Mouse (Mus musculus) midbrain, postnatal 0 days (tissue): ENCODE results near the gene Gse1. TPM values are rescaled to one million over a fixed set of nuclear protein-coding genes. Genes with fewer than 3 reads are reported as not detected.

Source experiments
- ATAC-seq: fragments of 200-750 bp; cut with Nextera tagmentation; 2 replicates; pipeline ENCODE4 v1.8.0; 2017; ENCODE audit warnings: moderate number of reproducible peaks, mild to moderate bottlenecking, moderate TSS enrichment, moderate library complexity; ENCODE audit not compliant: low FRiP score
- DNase-seq: peaks from one replicate; pipeline ENCODE4 v3.0.0-alpha.2; 2015; ENCODE audit warnings: low spot score
- H3K27ac ChIP-seq: fragments of 300-500 bp; sonication (generic); 2 replicates; pipeline ENCODE4 v1.5.1; 2014; ENCODE audit warnings: low read depth, mild to moderate bottlenecking, low read length, mixed read lengths
- H3K27me3 ChIP-seq: fragments of 300-500 bp; sonication (generic); 2 replicates; pipeline ENCODE4 v1.6.1; 2014; ENCODE audit warnings: low read length, control low read depth, mixed read lengths; ENCODE audit not compliant: insufficient read depth
- H3K36me3 ChIP-seq: fragments of 300-500 bp; sonication (generic); 2 replicates; pipeline ENCODE4 v1.6.1; 2014; ENCODE audit warnings: low read length, control low read depth, mixed read lengths; ENCODE audit not compliant: insufficient read depth
- H3K4me1 ChIP-seq: fragments of 300-500 bp; sonication (generic); 2 replicates; pipeline ENCODE4 v1.6.1; 2014; ENCODE audit warnings: mild to moderate bottlenecking, control low read depth, antibody characterized with exemption, low read length, mixed read lengths; ENCODE audit not compliant: insufficient read depth
- H3K4me2 ChIP-seq: fragments of 300-500 bp; sonication (generic); 2 replicates; pipeline ENCODE4 v1.6.1; 2014; ENCODE audit warnings: low read depth, mild to moderate bottlenecking, low read length, mixed read lengths; ENCODE audit not compliant: poor library complexity, severe bottlenecking
- H3K4me3 ChIP-seq: fragments of 300-500 bp; sonication (generic); 2 replicates; pipeline ENCODE4 v1.5.1; 2014; ENCODE audit warnings: low read depth, mild to moderate bottlenecking, low read length, moderate library complexity
- H3K9ac ChIP-seq: fragments of 300-500 bp; sonication (generic); replicated peaks from 2 replicates; pipeline ENCODE4 v1.6.1; 2014; ENCODE audit warnings: mild to moderate bottlenecking, low read length, moderate library complexity, mixed read lengths; ENCODE audit not compliant: poor library complexity, severe bottlenecking
- H3K9me3 ChIP-seq: fragments of 300-500 bp; sonication (generic); 2 replicates; pipeline ENCODE4 v1.6.1; 2016; ENCODE audit warnings: low read length, control low read depth
- CTCF ChIP-seq: IDR thresholded peaks from 2 replicates; pipeline ENCODE4 v1.5.1; 2016; ENCODE audit warnings: antibody characterized with exemption, mild to moderate bottlenecking
- WGBS: fragments of 180-500 bp; shearing (Covaris S2); extraction: QIAGEN DNeasy Blood & Tissue Kit; methylation state at CpG from one replicate; pipeline ENCODE4 v1.1.7; 2014; 5-methylcytosine and 5-hydroxymethylcytosine counted together
- polyA plus RNA-seq: library from polyadenylated mRNA; unstranded; fragments of >200 nt; fragmentation: Nextera tagmentation; extraction: Ambion mirVana; gene quantifications from 2 replicates; pipeline ENCODE4 v1.2.1, GENCODE M21; 2015
- total RNA-seq: library from RNA; depleted of rRNA; stranded (reverse); fragments of >200 nt; gene quantifications from 2 replicates; pipeline ENCODE4 v1.2.3, GENCODE M21; 2014

Gene Gse1
- total and polyA plus RNA-seq, 2 experiments from 2014 or later = 12.4 to 51.3 TPM

DNA sequence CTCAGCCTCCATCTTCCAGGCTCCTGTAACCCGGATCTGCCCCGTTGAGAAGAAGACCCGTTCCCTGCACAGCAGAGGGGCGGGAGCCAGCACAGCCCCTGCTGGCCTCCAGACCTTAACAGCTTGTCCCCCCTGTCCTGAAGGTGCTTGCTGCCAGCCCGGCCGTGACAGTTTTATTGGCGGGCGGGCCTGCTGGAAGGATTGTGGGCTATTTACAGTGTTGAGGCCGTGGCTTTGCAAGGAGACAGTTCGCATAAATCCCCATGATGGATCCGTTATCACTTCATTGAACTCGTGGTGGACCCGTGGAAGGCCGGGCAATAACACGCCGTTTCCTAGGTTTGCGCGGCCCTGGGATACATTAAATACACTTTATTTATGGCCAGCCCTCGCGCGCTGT is 163.6 kb downstream of the Gse1 start:
- no peaks in the 10 kb centered on the region for H3K9me3 ChIP-seq
- ATAC-seq (no peak), DNase-seq (no peak)
- no peaks in the 10 kb centered on the region for H3K27me3 ChIP-seq
- no peaks in the 10 kb centered on the region for H3K36me3 ChIP-seq
- no peak overlapping the region for H3K27ac ChIP-seq
- H3K4me3 ChIP-seq = no peak overlapping the region
- no peak overlapping the region for H3K4me2 ChIP-seq
- no peak overlapping the region for H3K9ac ChIP-seq
- H3K4me1 ChIP-seq = no peaks in the 10 kb centered on the region
- no peak for TF ChIP-seq CTCF
- WGBS = 69% methylated on average over 21 of the region's 21 CpGs

DNA sequence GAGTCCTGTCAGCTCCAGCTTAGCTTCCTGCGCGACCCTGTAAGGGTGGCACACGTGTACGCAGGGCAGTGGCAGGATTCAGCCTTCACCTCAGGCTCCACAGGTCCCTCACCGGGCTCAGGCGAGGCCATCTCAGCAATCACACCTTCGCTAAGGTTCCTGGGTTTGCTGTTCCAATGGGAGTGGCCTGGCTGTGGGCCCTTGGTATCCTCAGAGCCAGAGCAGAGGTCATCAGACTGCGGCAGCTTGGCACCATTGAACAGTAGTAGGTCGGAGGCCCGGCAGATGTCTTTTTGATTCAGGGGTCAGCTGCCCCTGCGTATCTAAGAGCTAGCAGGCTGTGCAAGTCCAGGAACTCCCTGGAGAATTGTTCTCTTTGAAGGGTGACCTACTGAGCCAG is 164.8 kb downstream of the Gse1 start:
- WGBS = 83% methylated on average over 11 of the region's 11 CpGs
- no peaks in the 10 kb centered on the region for H3K9me3 ChIP-seq
- H3K9ac ChIP-seq = no peak overlapping the region
- TF ChIP-seq CTCF = no peak
- H3K36me3 ChIP-seq = no peaks in the 10 kb centered on the region
- ATAC-seq (no peak), DNase-seq (no peak)
- no peaks in the 10 kb centered on the region for H3K27me3 ChIP-seq
- H3K4me1 ChIP-seq = peaks cover 7% of the 10 kb centered on the region
- H3K4me2 ChIP-seq = no peak overlapping the region
- H3K4me3 ChIP-seq = no peak overlapping the region
- no peak overlapping the region for H3K27ac ChIP-seq

DNA sequence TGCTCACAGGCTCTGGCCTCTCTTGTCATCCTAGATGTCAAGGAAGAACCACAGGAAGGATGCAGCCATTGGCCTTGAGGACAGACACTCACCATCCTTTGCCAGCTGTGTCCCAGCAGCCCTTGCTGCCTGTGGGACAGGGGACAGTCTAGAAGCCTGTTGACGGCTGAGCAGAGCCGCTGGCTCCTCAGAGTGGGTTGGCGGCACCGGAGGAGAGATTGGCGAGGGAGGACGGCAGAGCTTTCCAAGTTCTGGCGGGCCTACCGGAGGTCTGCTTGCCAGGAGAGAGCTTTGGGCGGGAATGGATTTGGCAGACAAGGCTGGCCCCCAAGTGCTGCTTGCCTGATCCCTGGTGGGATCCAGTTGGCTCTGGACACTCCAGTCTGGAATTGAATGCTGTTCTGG is 165.6 kb downstream of the Gse1 start:
- DNase-seq = peak; percentile 59
- H3K27me3 ChIP-seq = no peaks in the 10 kb centered on the region
- H3K9me3 ChIP-seq = no peaks in the 10 kb centered on the region
- WGBS = 72% methylated on average over 9 of the region's 9 CpGs
- no peak overlapping the region for H3K9ac ChIP-seq
- ATAC-seq = no peak
- H3K36me3 ChIP-seq = no peaks in the 10 kb centered on the region
- TF ChIP-seq CTCF = no peak
- H3K4me1 ChIP-seq = peaks cover 8% of the 10 kb centered on the region
- no peak overlapping the region for H3K4me3 ChIP-seq
- no peak overlapping the region for H3K4me2 ChIP-seq
- no peak overlapping the region for H3K27ac ChIP-seq

DNA sequence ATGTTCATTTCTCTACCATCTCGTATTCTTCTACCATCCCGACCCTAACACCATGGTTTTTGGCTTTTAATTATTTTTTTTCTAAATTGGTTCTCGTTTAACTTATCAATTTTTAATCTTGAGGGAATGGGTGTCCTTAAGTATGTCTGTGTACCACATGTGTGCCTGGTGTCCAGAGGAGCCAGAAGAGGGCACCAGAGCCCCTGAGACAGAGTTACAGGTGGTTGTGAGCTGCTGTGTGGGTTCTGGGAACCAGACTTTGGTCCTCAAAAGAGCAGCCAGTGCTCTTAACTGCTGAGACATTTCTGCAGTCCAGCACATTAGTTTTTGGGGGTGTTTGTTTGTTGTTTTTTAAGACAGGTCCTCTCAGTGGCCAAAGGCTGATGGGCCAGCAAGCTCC is 167.6 kb downstream of the Gse1 start:
- H3K9me3 ChIP-seq = no peaks in the 10 kb centered on the region
- H3K4me3 ChIP-seq = no peak overlapping the region
- 96% methylated on average over 3 of the region's 3 CpGs for WGBS
- TF ChIP-seq CTCF = peak; percentile 36; the same call in 1 of the 2 replicates
- DNase-seq = no peak
- H3K4me1 ChIP-seq = peaks cover 15% of the 10 kb centered on the region
- H3K36me3 ChIP-seq = no peaks in the 10 kb centered on the region
- no peaks in the 10 kb centered on the region for H3K27me3 ChIP-seq
- H3K4me2 ChIP-seq = no peak overlapping the region
- no peak for ATAC-seq
- no peak overlapping the region for H3K27ac ChIP-seq
- H3K9ac ChIP-seq = no peak overlapping the region

DNA sequence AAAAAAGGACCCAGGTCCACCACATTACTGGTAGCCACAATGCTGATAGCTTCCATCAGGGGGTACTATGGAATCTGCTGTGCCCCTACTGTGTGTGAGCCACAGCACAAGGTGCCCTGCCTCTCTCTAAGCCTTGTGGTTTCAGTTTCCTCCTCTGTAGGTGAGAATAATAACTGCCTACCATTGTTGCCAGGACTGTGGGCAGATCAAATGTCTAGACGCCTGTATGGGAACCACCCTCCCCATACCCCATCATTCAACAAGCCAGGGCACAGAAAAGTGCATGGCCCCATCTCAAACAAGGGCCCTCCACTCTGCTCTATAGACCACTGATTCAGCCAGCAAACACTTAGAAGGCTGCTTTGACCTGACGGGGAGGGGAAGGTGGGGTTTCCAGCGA is 168.5 kb downstream of the Gse1 start:
- peaks cover 15% of the 10 kb centered on the region for H3K4me1 ChIP-seq

DNA sequence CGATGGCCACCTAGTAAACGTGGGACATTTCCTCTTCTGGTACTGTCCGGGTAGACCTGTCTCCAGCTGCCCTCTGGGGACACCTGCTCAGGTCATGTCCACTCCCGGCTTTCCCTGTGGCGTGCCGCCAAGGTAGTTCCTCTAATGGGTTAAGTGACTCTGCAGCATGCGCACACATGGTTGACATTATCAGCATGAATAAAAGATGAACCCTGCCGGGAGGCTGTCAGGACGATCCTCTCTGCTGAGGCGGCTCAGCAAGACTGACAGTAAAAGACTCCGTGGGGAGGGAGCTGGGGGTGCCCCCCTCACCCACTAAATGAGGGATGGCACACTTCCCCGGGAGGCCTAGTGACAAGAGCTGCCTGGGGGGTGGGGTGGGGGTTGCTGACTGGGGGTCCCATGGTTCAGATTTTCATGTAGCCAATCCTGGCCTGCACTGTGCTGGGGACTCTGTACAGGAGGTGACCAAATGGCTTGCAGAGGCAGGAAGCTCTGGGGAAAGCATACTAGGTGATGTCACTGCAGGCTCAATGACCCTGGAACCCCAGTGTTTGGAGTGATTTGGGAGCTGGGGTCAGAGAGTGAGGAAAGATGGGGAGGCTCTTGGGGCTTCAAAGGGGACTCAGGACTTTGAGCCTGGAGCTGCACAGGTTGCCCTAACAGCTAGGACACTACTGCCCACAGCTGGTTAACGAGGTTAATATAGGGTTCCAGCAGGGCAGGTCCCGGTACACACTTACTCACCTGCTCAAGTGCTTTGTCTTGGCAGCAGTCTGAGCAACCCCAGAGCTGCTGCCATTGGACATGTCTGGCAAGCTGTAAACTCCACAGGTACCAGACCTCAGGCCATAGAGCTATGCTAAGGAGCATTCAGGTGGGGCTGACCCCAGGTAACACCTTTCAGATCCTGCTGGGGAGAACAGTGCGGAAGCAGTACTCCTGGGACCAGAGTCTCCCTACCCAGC is 169.5 kb downstream of the Gse1 start:
- Histone ChIP-seq H3K27ac (peak overlapping the region; percentile 32; the same call in 1 of the 2 replicates), H3K4me3 (no peak overlapping the region), H3K4me2 (peak overlapping the region; percentile 30; the same call in 1 of the 2 replicates), H3K27me3 (no peaks in the 10 kb centered on the region), H3K9me3 (no peaks in the 10 kb centered on the region), H3K4me1 (peaks cover 15% of the 10 kb centered on the region), H3K36me3 (no peaks in the 10 kb centered on the region), H3K9ac (no peak overlapping the region)
- no peak for TF ChIP-seq CTCF
- DNase-seq (no peak), ATAC-seq (no peak)
- 29% methylated on average over 15 of the region's 15 CpGs for WGBS

More for the DNA sequence above, 168.5 kb downstream of the Gse1 start:
- no peak overlapping the region for H3K27ac ChIP-seq
- H3K4me3 ChIP-seq = no peak overlapping the region
- H3K9me3 ChIP-seq = no peaks in the 10 kb centered on the region
- H3K27me3 ChIP-seq = no peaks in the 10 kb centered on the region
- H3K4me2 ChIP-seq = no peak overlapping the region
- DNase-seq (no peak), ATAC-seq (no peak)
- 50% methylated on average over 3 of the region's 3 CpGs for WGBS
- no peak for TF ChIP-seq CTCF
- H3K36me3 ChIP-seq = no peaks in the 10 kb centered on the region
- no peak overlapping the region for H3K9ac ChIP-seq
